Mouse (Mus musculus): Measurements from ENCODE around the gene Aqp9. TPM values are rescaled to one million over a fixed set of nuclear protein-coding genes. Genes with fewer than 3 reads are reported as not detected.

The Aqp9 gene
- polyA plus RNA-seq, 1 experiment from 2014 or later, result 0.45 TPM

- Histone ChIP-seq H3K4me3 (no peak overlapping the region), H3K36me3 (ENCODE audit: poor library complexity, severe bottlenecking) (no peaks in the 10 kb centered on the region), H3K4me2 (no peak overlapping the region), H3K4me1 (no peaks in the 10 kb centered on the region), H3K9ac (no peak overlapping the region), H3K27ac (no peak overlapping the region), H3K27me3 (no peaks in the 10 kb centered on the region), H3K9me3 (replicated peaks) (no peaks in the 10 kb centered on the region)
- ATAC-seq, result no peak
- 94% methylated on average over 7 of the region's 7 CpGs for WGBS
These were observed 18.9 kb upstream of the Aqp9 start for GRCm38 (mm10) chr9:71187396-71187795.

- H3K9ac ChIP-seq, result no peak overlapping the region
- no peaks in the 10 kb centered on the region for H3K27me3 ChIP-seq
- H3K4me2 ChIP-seq, result no peak overlapping the region
- WGBS, result 84% methylated on average over 2 of the region's 2 CpGs
- no peak overlapping the region for H3K4me3 ChIP-seq
- H3K9me3 ChIP-seq (replicated peaks), result no peaks in the 10 kb centered on the region
- no peaks in the 10 kb centered on the region for H3K36me3 ChIP-seq (ENCODE audit: poor library complexity, severe bottlenecking)
- H3K27ac ChIP-seq, result no peak overlapping the region
- no peaks in the 10 kb centered on the region for H3K4me1 ChIP-seq
- ATAC-seq, result no peak
These were observed 17.3 kb upstream of the Aqp9 start for GRCm38 (mm10) chr9:71185823-71186222.

GRCm38 (mm10) chr9:71185285-71185684 is 16.8 kb upstream of the Aqp9 start:
- H3K4me1 ChIP-seq, result no peaks in the 10 kb centered on the region
- no peaks in the 10 kb centered on the region for H3K9me3 ChIP-seq (replicated peaks)
- no peaks in the 10 kb centered on the region for H3K27me3 ChIP-seq
- H3K9ac ChIP-seq, result no peak overlapping the region
- H3K36me3 ChIP-seq (ENCODE audit: poor library complexity, severe bottlenecking), result no peaks in the 10 kb centered on the region
- no peak overlapping the region for H3K27ac ChIP-seq
- H3K4me2 ChIP-seq, result no peak overlapping the region
- no peak overlapping the region for H3K4me3 ChIP-seq
- no peak for ATAC-seq

- H3K27ac ChIP-seq, result no peak overlapping the region
- H3K4me2 ChIP-seq, result no peak overlapping the region
- no peak for ATAC-seq
- no peak overlapping the region for H3K4me3 ChIP-seq
- no peaks in the 10 kb centered on the region for H3K27me3 ChIP-seq
- no peaks in the 10 kb centered on the region for H3K4me1 ChIP-seq
- no peak overlapping the region for H3K9ac ChIP-seq
- WGBS, result 76% methylated on average over 8 of the region's 8 CpGs
- H3K9me3 ChIP-seq (replicated peaks), result no peaks in the 10 kb centered on the region
- no peaks in the 10 kb centered on the region for H3K36me3 ChIP-seq (ENCODE audit: poor library complexity, severe bottlenecking)
These were observed 11.7 kb upstream of the Aqp9 start for GRCm38 (mm10) chr9:71179964-71180700.

- WGBS, result 87% methylated on average over 6 of the region's 6 CpGs
- no peaks in the 10 kb centered on the region for H3K9me3 ChIP-seq (replicated peaks)
- no peak for ATAC-seq
- H3K4me1 ChIP-seq, result no peaks in the 10 kb centered on the region
- no peak overlapping the region for H3K4me2 ChIP-seq
- no peaks in the 10 kb centered on the region for H3K36me3 ChIP-seq (ENCODE audit: poor library complexity, severe bottlenecking)
- no peak overlapping the region for H3K27ac ChIP-seq
- no peak overlapping the region for H3K9ac ChIP-seq
- no peaks in the 10 kb centered on the region for H3K27me3 ChIP-seq
- H3K4me3 ChIP-seq, result no peak overlapping the region
These were observed 10.9 kb upstream of the Aqp9 start for GRCm38 (mm10) chr9:71179276-71179896.

- H3K36me3 ChIP-seq (ENCODE audit: poor library complexity, severe bottlenecking), result no peaks in the 10 kb centered on the region
- H3K9me3 ChIP-seq (replicated peaks), result no peaks in the 10 kb centered on the region
- no peak overlapping the region for H3K4me2 ChIP-seq
- H3K9ac ChIP-seq, result no peak overlapping the region
- H3K4me3 ChIP-seq, result no peak overlapping the region
- H3K27me3 ChIP-seq, result no peaks in the 10 kb centered on the region
- no peaks in the 10 kb centered on the region for H3K4me1 ChIP-seq
- WGBS, result 93% methylated on average over 1 of the region's 1 CpGs
- ATAC-seq, result no peak
- no peak overlapping the region for H3K27ac ChIP-seq
These were observed 7.2 kb upstream of the Aqp9 start for GRCm38 (mm10) chr9:71175686-71176085.

- ATAC-seq, result no peak
- Histone ChIP-seq H3K27ac (no peak overlapping the region), H3K4me1 (no peaks in the 10 kb centered on the region), H3K27me3 (no peaks in the 10 kb centered on the region), H3K36me3 (ENCODE audit: poor library complexity, severe bottlenecking) (no peaks in the 10 kb centered on the region), H3K4me2 (no peak overlapping the region), H3K9me3 (replicated peaks) (no peaks in the 10 kb centered on the region), H3K4me3 (no peak overlapping the region), H3K9ac (no peak overlapping the region)
- 85% methylated on average over 5 of the region's 5 CpGs for WGBS
These were observed 6.0 kb upstream of the Aqp9 start for GRCm38 (mm10) chr9:71174316-71174975.

GRCm38 (mm10) chr9:71173533-71173932 is 5.1 kb upstream of the Aqp9 start:
- H3K27me3 ChIP-seq, result no peaks in the 10 kb centered on the region
- 70% methylated on average over 9 of the region's 9 CpGs for WGBS

GRCm38 (mm10) chr9:71167473-71168215 is 838 bp downstream of the Aqp9 start:
- Histone ChIP-seq H3K36me3 (ENCODE audit: poor library complexity, severe bottlenecking) (no peaks in the 10 kb centered on the region), H3K4me1 (peaks cover 15% of the 10 kb centered on the region), H3K9me3 (replicated peaks) (no peaks in the 10 kb centered on the region), H3K4me3 (no peak overlapping the region), H3K9ac (no peak overlapping the region), H3K4me2 (no peak overlapping the region), H3K27me3 (no peaks in the 10 kb centered on the region), H3K27ac (peak overlapping the region; percentile 68)
- ATAC-seq, result no peak
- 4% methylated on average over 2 of the region's 2 CpGs for WGBS

More at GRCm38 (mm10) chr9:71173533-71173932, 5.1 kb upstream of the Aqp9 start:
- Histone ChIP-seq H3K4me3 (no peak overlapping the region), H3K4me1 (peaks cover 3% of the 10 kb centered on the region; the same call in 1 of the 2 replicates), H3K36me3 (ENCODE audit: poor library complexity, severe bottlenecking) (no peaks in the 10 kb centered on the region), H3K4me2 (no peak overlapping the region), H3K27ac (no peak overlapping the region), H3K9me3 (replicated peaks) (no peaks in the 10 kb centered on the region), H3K9ac (no peak overlapping the region)
- ATAC-seq, result no peak

GRCm38 (mm10) chr9:71166871-71167465 is 1.5 kb downstream of the Aqp9 start:
- 41% methylated on average over 5 of the region's 5 CpGs for WGBS
- no peaks in the 10 kb centered on the region for H3K27me3 ChIP-seq

GRCm38 (mm10) chr9:71166019-71166705 is 2.3 kb downstream of the Aqp9 start:
- 91% methylated on average over 5 of the region's 5 CpGs for WGBS
- H3K27me3 ChIP-seq, result no peaks in the 10 kb centered on the region

More at GRCm38 (mm10) chr9:71166871-71167465, 1.5 kb downstream of the Aqp9 start:
- Histone ChIP-seq H3K4me3 (no peak overlapping the region), H3K4me2 (no peak overlapping the region), H3K9ac (no peak overlapping the region), H3K36me3 (ENCODE audit: poor library complexity, severe bottlenecking) (no peaks in the 10 kb centered on the region), H3K9me3 (replicated peaks) (no peaks in the 10 kb centered on the region), H3K4me1 (peaks cover 15% of the 10 kb centered on the region), H3K27ac (peak overlapping the region; percentile 68)
- ATAC-seq, result peak; percentile 21; the same call in 1 of the 2 replicates

More at GRCm38 (mm10) chr9:71166019-71166705, 2.3 kb downstream of the Aqp9 start:
- H3K9me3 ChIP-seq (replicated peaks), result no peaks in the 10 kb centered on the region
- ATAC-seq, result no peak
- H3K4me3 ChIP-seq, result no peak overlapping the region
- no peak overlapping the region for H3K27ac ChIP-seq
- H3K9ac ChIP-seq, result no peak overlapping the region
- H3K36me3 ChIP-seq (ENCODE audit: poor library complexity, severe bottlenecking), result no peaks in the 10 kb centered on the region
- no peak overlapping the region for H3K4me2 ChIP-seq
- H3K4me1 ChIP-seq, result peaks cover 15% of the 10 kb centered on the region
